Mouse (Mus musculus) embryonic facial prominence, embryonic 14.5 days (tissue): Measurements from ENCODE around the gene Ndel1. TPM values are rescaled to one million over a fixed set of nuclear protein-coding genes. Genes with fewer than 3 reads are reported as not detected.

Experiments
- ATAC-seq: fragments of 200-750 bp; cut with Nextera tagmentation; 2 replicates; pipeline ENCODE4 v1.8.0; 2017; ENCODE audit warnings: low read depth, moderate number of reproducible peaks, moderate TSS enrichment
- DNase-seq: peaks from one replicate; pipeline ENCODE4 v3.0.0-alpha.2; 2015; ENCODE audit warnings: low spot score
- H3K27ac ChIP-seq: fragments of 300-500 bp; sonication (generic); replicated peaks from 2 replicates; pipeline ENCODE4 v1.5.1; 2014; ENCODE audit warnings: low read depth, mild to moderate bottlenecking, low read length, moderate library complexity
- H3K27me3 ChIP-seq: fragments of 300-500 bp; sonication (generic); replicated peaks from 2 replicates; pipeline ENCODE4 v1.6.1; 2014; ENCODE audit warnings: low read length; ENCODE audit not compliant: control insufficient read depth, insufficient read depth
- H3K36me3 ChIP-seq: fragments of 300-500 bp; sonication (generic); 2 replicates; pipeline ENCODE4 v1.6.1; 2014; ENCODE audit warnings: low read length, mixed read lengths; ENCODE audit not compliant: control insufficient read depth, insufficient read depth
- H3K4me1 ChIP-seq: fragments of 300-500 bp; sonication (generic); 2 replicates; pipeline ENCODE4 v1.6.1; 2014; ENCODE audit warnings: antibody characterized with exemption, low read length; ENCODE audit not compliant: control insufficient read depth, insufficient read depth
- H3K4me2 ChIP-seq: fragments of 300-500 bp; sonication (generic); 2 replicates; pipeline ENCODE4 v1.6.1; 2014; ENCODE audit warnings: low read depth, mild to moderate bottlenecking, low read length, moderate library complexity, mixed read lengths
- H3K4me3 ChIP-seq: fragments of 300-500 bp; sonication (generic); 2 replicates; pipeline ENCODE4 v1.5.1; 2014; ENCODE audit warnings: low read depth, mild to moderate bottlenecking, low read length
- H3K9ac ChIP-seq: fragments of 300-500 bp; sonication (generic); 2 replicates; pipeline ENCODE4 v1.6.1; 2014; ENCODE audit warnings: low read depth, mild to moderate bottlenecking, low read length, moderate library complexity, mixed read lengths
- H3K9me3 ChIP-seq: fragments of 300-500 bp; sonication (generic); 2 replicates; pipeline ENCODE4 v1.6.1; 2016; ENCODE audit warnings: low read length; ENCODE audit not compliant: control insufficient read depth
- whole genome bisulfite sequencing: fragments of 180-500 bp; shearing (Covaris S2); extraction: QIAGEN DNeasy Blood & Tissue Kit; methylation state at CpG from one replicate; pipeline ENCODE4 v1.1.7; 2014; 5-methylcytosine and 5-hydroxymethylcytosine counted together
- polyA plus RNA-seq: library from polyadenylated mRNA; unstranded; fragments of >200 nt; fragmentation: Nextera tagmentation; extraction: Ambion mirVana; gene quantifications from 2 replicates; pipeline ENCODE4 v1.2.1, GENCODE M21; 2014

Gene Ndel1
- polyA plus RNA-seq, 1 experiment from 2014 or later: 90.0 TPM

- Histone ChIP-seq H3K27ac (no peak overlapping the region), H3K36me3 (peaks cover 85% of the 10 kb centered on the region)
- WGBS: 87% methylated on average over 14 of the region's 14 CpGs
Measured at GRCm38 (mm10) chr11:68819226-68819805, 52.3 kb downstream of the Ndel1 start.

GRCm38 (mm10) chr11:68818416-68818815 lies 53.2 kb downstream of the Ndel1 start:
- H3K4me3 ChIP-seq: no peak overlapping the region
- H3K9me3 ChIP-seq: no peaks in the 10 kb centered on the region
- no peak for ATAC-seq
- no peaks in the 10 kb centered on the region for H3K27me3 ChIP-seq
- H3K9ac ChIP-seq: no peak overlapping the region
- no peak for DNase-seq
- no peak overlapping the region for H3K27ac ChIP-seq
- WGBS: 87% methylated on average over 8 of the region's 8 CpGs
- H3K4me2 ChIP-seq: no peak overlapping the region
- no peaks in the 10 kb centered on the region for H3K4me1 ChIP-seq
- peaks cover 84% of the 10 kb centered on the region for H3K36me3 ChIP-seq

More at GRCm38 (mm10) chr11:68819226-68819805, 52.3 kb downstream of the Ndel1 start:
- Histone ChIP-seq H3K4me1 (no peaks in the 10 kb centered on the region), H3K9me3 (no peaks in the 10 kb centered on the region), H3K4me3 (no peak overlapping the region), H3K4me2 (no peak overlapping the region), H3K27me3 (no peaks in the 10 kb centered on the region), H3K9ac (no peak overlapping the region)
- ATAC-seq (no peak), DNase-seq (no peak)

- Histone ChIP-seq H3K9ac (no peak overlapping the region), H3K4me2 (no peak overlapping the region), H3K9me3 (no peaks in the 10 kb centered on the region), H3K27ac (no peak overlapping the region), H3K4me3 (no peak overlapping the region), H3K27me3 (no peaks in the 10 kb centered on the region), H3K36me3 (peaks cover 94% of the 10 kb centered on the region), H3K4me1 (no peaks in the 10 kb centered on the region)
- 82% methylated on average over 9 of the region's 9 CpGs for WGBS
- DNase-seq (no peak), ATAC-seq (no peak)
Measured at GRCm38 (mm10) chr11:68811881-68812577, 59.6 kb downstream of the Ndel1 start.

GRCm38 (mm10) chr11:68807787-68808186 lies 63.9 kb downstream of the Ndel1 start:
- peak; percentile 32 for DNase-seq
- H3K36me3 ChIP-seq: peaks cover 95% of the 10 kb centered on the region
- no peaks in the 10 kb centered on the region for H3K4me1 ChIP-seq
- no peak overlapping the region for H3K4me3 ChIP-seq
- no peak overlapping the region for H3K4me2 ChIP-seq
- H3K9me3 ChIP-seq: no peaks in the 10 kb centered on the region
- ATAC-seq: no peak
- no peak overlapping the region for H3K27ac ChIP-seq
- H3K9ac ChIP-seq: no peak overlapping the region
- H3K27me3 ChIP-seq: no peaks in the 10 kb centered on the region
- 39% methylated on average over 6 of the region's 6 CpGs for WGBS

- Histone ChIP-seq H3K27ac (no peak overlapping the region), H3K27me3 (no peaks in the 10 kb centered on the region), H3K4me1 (no peaks in the 10 kb centered on the region), H3K9ac (no peak overlapping the region), H3K9me3 (no peaks in the 10 kb centered on the region), H3K4me2 (no peak overlapping the region), H3K36me3 (peaks cover 95% of the 10 kb centered on the region), H3K4me3 (no peak overlapping the region)
- DNase-seq: peak; percentile 31
- ATAC-seq: no peak
- 51% methylated on average over 4 of the region's 4 CpGs for WGBS
Measured at GRCm38 (mm10) chr11:68805148-68805547, 66.5 kb downstream of the Ndel1 start.

GRCm38 (mm10) chr11:68798258-68798657 lies 73.4 kb downstream of the Ndel1 start:
- H3K9ac ChIP-seq: no peak overlapping the region
- H3K27ac ChIP-seq: no peak overlapping the region
- H3K36me3 ChIP-seq: peaks cover 96% of the 10 kb centered on the region
- no peaks in the 10 kb centered on the region for H3K27me3 ChIP-seq
- ATAC-seq (no peak), DNase-seq (no peak)
- WGBS: 90% methylated on average over 10 of the region's 10 CpGs
- H3K4me3 ChIP-seq: no peak overlapping the region
- no peaks in the 10 kb centered on the region for H3K9me3 ChIP-seq
- H3K4me1 ChIP-seq: no peaks in the 10 kb centered on the region
- no peak overlapping the region for H3K4me2 ChIP-seq

GRCm38 (mm10) chr11:68791794-68792193 lies 79.9 kb downstream of the Ndel1 start:
- WGBS: 92% methylated on average over 9 of the region's 9 CpGs
- Histone ChIP-seq H3K36me3 (peaks cover 96% of the 10 kb centered on the region), H3K4me2 (no peak overlapping the region), H3K9ac (no peak overlapping the region), H3K9me3 (no peaks in the 10 kb centered on the region), H3K4me1 (no peaks in the 10 kb centered on the region), H3K27ac (no peak overlapping the region), H3K4me3 (no peak overlapping the region), H3K27me3 (no peaks in the 10 kb centered on the region)
- no peak for DNase-seq
- ATAC-seq: no peak

GRCm38 (mm10) chr11:68790720-68791119 lies 80.9 kb downstream of the Ndel1 start:
- peaks cover 99% of the 10 kb centered on the region for H3K36me3 ChIP-seq
- H3K4me3 ChIP-seq: no peak overlapping the region
- no peaks in the 10 kb centered on the region for H3K27me3 ChIP-seq
- H3K4me1 ChIP-seq: no peaks in the 10 kb centered on the region
- H3K4me2 ChIP-seq: no peak overlapping the region
- no peak overlapping the region for H3K27ac ChIP-seq
- no peak overlapping the region for H3K9ac ChIP-seq
- no peak for DNase-seq
- 89% methylated on average over 10 of the region's 10 CpGs for WGBS
- H3K9me3 ChIP-seq: no peaks in the 10 kb centered on the region
- ATAC-seq: no peak

- Histone ChIP-seq H3K27ac (no peak overlapping the region), H3K36me3 (peaks cover 99% of the 10 kb centered on the region), H3K4me3 (no peak overlapping the region), H3K9ac (no peak overlapping the region), H3K4me2 (no peak overlapping the region), H3K9me3 (no peaks in the 10 kb centered on the region), H3K4me1 (no peaks in the 10 kb centered on the region), H3K27me3 (no peaks in the 10 kb centered on the region)
- ATAC-seq: no peak
- no peak for DNase-seq
- WGBS: 91% methylated on average over 9 of the region's 9 CpGs
Measured at GRCm38 (mm10) chr11:68787222-68787621, 84.4 kb downstream of the Ndel1 start.
